Mouse (Mus musculus) MEL (cell line): Measurements from ENCODE around the gene 4930544D05Rik. TPM values are rescaled to one million over a fixed set of nuclear protein-coding genes. Genes with fewer than 3 reads are reported as not detected.

Experiments
- DNase-seq: peaks from one replicate; pipeline ENCODE4 v3.0.0; 2011; ENCODE audit warnings: low read depth, low spot score
- H3K27ac ChIP-seq: 2 replicates; pipeline ENCODE4 v1.5.1; 2012; ENCODE audit warnings: low read depth, mild to moderate bottlenecking, control low read depth, low read length, moderate library complexity; ENCODE audit not compliant: control insufficient read depth
- H3K27me3 ChIP-seq, 2 experiments: fragments of 150-350 bp in 1 of 2; sonication (generic) in 1 of 2; 2 replicates each; pipeline ENCODE4 v1.6.1; 2012; ENCODE audit warnings: low read length in 2 of 2, mild to moderate bottlenecking in 2 of 2, improper control_type of control experiment in 1 of 2, moderate library complexity in 1 of 2; ENCODE audit not compliant: insufficient read depth in 2 of 2, control insufficient read depth in 1 of 2
- H3K36me3 ChIP-seq, 2 experiments: 2 replicates each; pipeline ENCODE4 v1.6.1; 2012 to 2014; ENCODE audit warnings: low read length in 2 of 2, improper control_type of control experiment in 1 of 2, inconsistent platforms in 1 of 2, mild to moderate bottlenecking in 1 of 2; ENCODE audit not compliant: insufficient read depth in 2 of 2, control insufficient read depth in 1 of 2
- H3K4me1 ChIP-seq, 2 experiments: fragments of 150-350 bp in 1 of 2; sonication (generic) in 1 of 2; 2 replicates each; pipeline ENCODE4 v1.6.1; 2012; ENCODE audit warnings: low read length in 2 of 2, improper control_type of control experiment in 1 of 2, mild to moderate bottlenecking in 1 of 2; ENCODE audit not compliant: insufficient read depth in 2 of 2, control insufficient read depth in 1 of 2
- H3K4me3 ChIP-seq, 2 experiments: fragments of 150-350 bp in 1 of 2; sonication (generic) in 1 of 2; 2 replicates each; pipeline ENCODE4 v1.5.1; 2012; ENCODE audit warnings: low read depth in 2 of 2, low read length in 2 of 2, mild to moderate bottlenecking in 2 of 2, moderate library complexity in 2 of 2, control low read depth in 1 of 2, improper control_type of control experiment in 1 of 2; ENCODE audit not compliant: control insufficient read depth in 1 of 2, insufficient read depth in 1 of 2
- H3K79me2 ChIP-seq: 2 replicates; pipeline ENCODE4 v1.6.1; 2012; ENCODE audit warnings: mild to moderate bottlenecking, low read length, moderate library complexity; ENCODE audit not compliant: control insufficient read depth, poor library complexity, insufficient read depth
- H3K9ac ChIP-seq: 2 replicates; pipeline ENCODE4 v1.6.1; 2012; ENCODE audit warnings: low read depth, mild to moderate bottlenecking, control low read depth, low read length, moderate library complexity; ENCODE audit not compliant: control insufficient read depth, poor library complexity, severe bottlenecking
- H3K9me3 ChIP-seq: fragments of 150-350 bp; sonication (generic); replicated peaks from 2 replicates; pipeline ENCODE4 v1.6.1; 2012; ENCODE audit warnings: mild to moderate bottlenecking, low read length, improper control_type of control experiment, moderate library complexity; ENCODE audit not compliant: insufficient read depth
- BHLHE40 ChIP-seq: IDR thresholded peaks from 2 replicates; pipeline ENCODE4 v1.6.1; 2012; ENCODE audit warnings: low read depth, mild to moderate bottlenecking, inconsistent platforms, low read length, improper control_type of control experiment, borderline replicate concordance
- CHD1 ChIP-seq: IDR thresholded peaks from 2 replicates; pipeline ENCODE4 v1.6.1; 2012; ENCODE audit warnings: low read depth, mild to moderate bottlenecking, inconsistent platforms, low read length, improper control_type of control experiment
- CHD2 ChIP-seq: IDR thresholded peaks from 2 replicates; pipeline ENCODE4 v1.6.1; 2011; ENCODE audit warnings: low read length, improper control_type of control experiment
- CTCF ChIP-seq, 3 experiments: IDR thresholded peaks in 2 of 3; conservative IDR thresholded peaks in 1 of 3; 2 replicates each; pipeline ENCODE4 v1.5.1; 2011 to 2012; ENCODE audit warnings: low read length in 3 of 3, low read depth in 2 of 3, mild to moderate bottlenecking in 2 of 3, improper control_type of control experiment in 1 of 3, inconsistent platforms in 1 of 3, mixed read lengths in 1 of 3, moderate library complexity in 1 of 3; ENCODE audit not compliant: control insufficient read depth in 1 of 3, insufficient read depth in 1 of 3, poor library complexity in 1 of 3, severe bottlenecking in 1 of 3
- E2F4 ChIP-seq: IDR thresholded peaks from 2 replicates; pipeline ENCODE4 v1.6.1; 2011; ENCODE audit warnings: low read depth, low read length, improper control_type of control experiment, borderline replicate concordance
- ELF1 ChIP-seq: IDR thresholded peaks from 2 replicates; pipeline ENCODE4 v1.6.1; 2014; ENCODE audit warnings: low read depth, mild to moderate bottlenecking, inconsistent platforms, low read length, improper control_type of control experiment, moderate library complexity
- EP300 ChIP-seq, 2 experiments: IDR thresholded peaks; 2 replicates each; pipeline ENCODE4 v1.6.1; 2011; ENCODE audit warnings: improper control_type of control experiment in 2 of 2, low read length in 2 of 2, low read depth in 1 of 2, mild to moderate bottlenecking in 1 of 2
- ETS1 ChIP-seq: IDR thresholded peaks from 2 replicates; pipeline ENCODE4 v1.6.1; 2012; ENCODE audit warnings: low read depth, mild to moderate bottlenecking, inconsistent platforms, low read length, improper control_type of control experiment, moderate library complexity
- GABPA ChIP-seq: IDR thresholded peaks from 2 replicates; pipeline ENCODE4 v1.6.1; 2012; ENCODE audit warnings: low read depth, mild to moderate bottlenecking, inconsistent platforms, low read length, improper control_type of control experiment, moderate library complexity
- GATA1 ChIP-seq: IDR thresholded peaks from 2 replicates; pipeline ENCODE4 v1.6.1; 2011; ENCODE audit warnings: low read depth, low read length, improper control_type of control experiment
- JUND ChIP-seq: IDR thresholded peaks from 2 replicates; pipeline ENCODE4 v1.6.1; 2011; ENCODE audit warnings: low read depth, mild to moderate bottlenecking, improper control_type of control experiment, low read length
- KAT2A ChIP-seq: conservative IDR thresholded peaks from 2 replicates; pipeline ENCODE4 v1.6.1; 2012; ENCODE audit warnings: low read depth, low read length, improper control_type of control experiment, inconsistent platforms
- MAFK ChIP-seq: IDR thresholded peaks from 2 replicates; pipeline ENCODE4 v1.6.1; 2011; ENCODE audit warnings: low read depth, mild to moderate bottlenecking, low read length, improper control_type of control experiment, borderline replicate concordance
- MAX ChIP-seq: IDR thresholded peaks from 2 replicates; pipeline ENCODE4 v1.6.1; 2011; ENCODE audit warnings: low read length, improper control_type of control experiment
- MAZ ChIP-seq: IDR thresholded peaks from 2 replicates; pipeline ENCODE4 v1.6.1; 2012; ENCODE audit warnings: low read depth, mild to moderate bottlenecking, inconsistent platforms, low read length, improper control_type of control experiment
- MEF2A ChIP-seq: IDR thresholded peaks from 2 replicates; pipeline ENCODE4 v1.6.1; 2014; ENCODE audit warnings: low read depth, mild to moderate bottlenecking, inconsistent platforms, low read length, improper control_type of control experiment; ENCODE audit not compliant: poor library complexity, insufficient replicate concordance, severe bottlenecking; ENCODE audit errors: extremely low read depth
- MXI1 ChIP-seq: IDR thresholded peaks from 2 replicates; pipeline ENCODE4 v1.6.1; 2011; ENCODE audit warnings: mild to moderate bottlenecking, low read depth, low read length, improper control_type of control experiment
- MYB ChIP-seq: IDR thresholded peaks from 2 replicates; pipeline ENCODE4 v1.6.1; 2011; ENCODE audit warnings: mild to moderate bottlenecking, low read depth, low read length, improper control_type of control experiment
- MYC ChIP-seq: IDR thresholded peaks from 2 replicates; pipeline ENCODE4 v1.6.1; 2011; ENCODE audit warnings: low read depth, mild to moderate bottlenecking, low read length, improper control_type of control experiment, moderate library complexity
- NELFE ChIP-seq: IDR thresholded peaks from 2 replicates; pipeline ENCODE4 v1.6.1; 2011; ENCODE audit warnings: low read depth, low read length, improper control_type of control experiment
- NRF1 ChIP-seq: IDR thresholded peaks from 2 replicates; pipeline ENCODE4 v1.6.1; 2014; ENCODE audit warnings: low read depth, mild to moderate bottlenecking, inconsistent platforms, low read length, improper control_type of control experiment, moderate library complexity; ENCODE audit not compliant: poor library complexity, insufficient read depth, severe bottlenecking
- POLR2A ChIP-seq, 2 experiments: IDR thresholded peaks; 2 replicates each; pipeline ENCODE4 v1.6.1; 2011 to 2012; ENCODE audit warnings: low read length in 2 of 2, mild to moderate bottlenecking in 2 of 2, control low read depth in 1 of 2, improper control_type of control experiment in 1 of 2, low read depth in 1 of 2, moderate library complexity in 1 of 2; ENCODE audit not compliant: control insufficient read depth in 1 of 2, insufficient read depth in 1 of 2, poor library complexity in 1 of 2
- POLR2AphosphoS2 ChIP-seq: IDR thresholded peaks from 2 replicates; pipeline ENCODE4 v1.6.1; 2011; ENCODE audit warnings: low read length, improper control_type of control experiment
- POLR2AphosphoS5 ChIP-seq: IDR thresholded peaks from 2 replicates; pipeline ENCODE4 v1.6.1; 2012; ENCODE audit warnings: low read depth, borderline replicate concordance, mild to moderate bottlenecking, inconsistent platforms, low read length, moderate library complexity, mixed read lengths
- RAD21 ChIP-seq: IDR thresholded peaks from 2 replicates; pipeline ENCODE4 v1.6.1; 2011; ENCODE audit warnings: mild to moderate bottlenecking, low read depth, low read length, improper control_type of control experiment
- RCOR1 ChIP-seq: IDR thresholded peaks from 2 replicates; pipeline ENCODE4 v1.6.1; 2012; ENCODE audit warnings: low read depth, mild to moderate bottlenecking, inconsistent platforms, low read length, improper control_type of control experiment
- SIN3A ChIP-seq: IDR thresholded peaks from 2 replicates; pipeline ENCODE4 v1.6.1; 2012; ENCODE audit warnings: low read length, improper control_type of control experiment, inconsistent platforms
- SMC3 ChIP-seq: IDR thresholded peaks from 2 replicates; pipeline ENCODE4 v1.6.1; 2011; ENCODE audit warnings: low read depth, low read length, improper control_type of control experiment
- TAL1 ChIP-seq: IDR thresholded peaks from 2 replicates; pipeline ENCODE4 v1.6.1; 2012; ENCODE audit warnings: mild to moderate bottlenecking, inconsistent platforms, low read length, moderate library complexity, mixed read lengths
- TBP ChIP-seq: IDR thresholded peaks from 2 replicates; pipeline ENCODE4 v1.8.0; 2011; ENCODE audit warnings: low read depth, low read length, improper control_type of control experiment
- TCF12 ChIP-seq: IDR thresholded peaks from 2 replicates; pipeline ENCODE4 v1.6.1; 2014; ENCODE audit warnings: low read depth, mild to moderate bottlenecking, inconsistent platforms, low read length, improper control_type of control experiment, moderate library complexity
- USF1 ChIP-seq: IDR thresholded peaks from 2 replicates; pipeline ENCODE4 v1.6.1; 2014; ENCODE audit warnings: low read depth, mild to moderate bottlenecking, inconsistent platforms, low read length, improper control_type of control experiment, moderate library complexity
- USF2 ChIP-seq, 2 experiments: IDR thresholded peaks; 2 replicates each; pipeline ENCODE4 v1.6.1; 2011 to 2012; ENCODE audit warnings: improper control_type of control experiment in 2 of 2, low read length in 2 of 2, borderline replicate concordance in 1 of 2, inconsistent platforms in 1 of 2, low read depth in 1 of 2, mild to moderate bottlenecking in 1 of 2; ENCODE audit not compliant: insufficient read depth in 1 of 2
- ZC3H11A ChIP-seq: IDR thresholded peaks from 2 replicates; pipeline ENCODE4 v1.6.1; 2012; ENCODE audit warnings: low read depth, mild to moderate bottlenecking, inconsistent platforms, low read length, improper control_type of control experiment
- ZKSCAN1 ChIP-seq: IDR thresholded peaks from 2 replicates; pipeline ENCODE4 v1.6.1; 2012; ENCODE audit warnings: low read depth, mild to moderate bottlenecking, inconsistent platforms, low read length, improper control_type of control experiment, moderate library complexity
- ZMIZ1 ChIP-seq: IDR thresholded peaks from 2 replicates; pipeline ENCODE4 v1.6.1; 2012; ENCODE audit warnings: low read depth, mild to moderate bottlenecking, inconsistent platforms, low read length, improper control_type of control experiment, moderate library complexity
- ZNF384 ChIP-seq: IDR thresholded peaks from 2 replicates; pipeline ENCODE4 v1.6.1; 2012; ENCODE audit warnings: low read depth, mild to moderate bottlenecking, inconsistent platforms, low read length, improper control_type of control experiment
- polyA plus RNA-seq, 2 experiments: library from polyadenylated mRNA; stranded (reverse) in 1 of 2; unstranded in 1 of 2; fragments of >175 nt in 1 of 2; fragments of >200 nt in 1 of 2; gene quantifications; 2 replicates each; pipeline versions ENCODE4 v1.2.1 to v1.2.4; 2012; ENCODE audit warnings: low replicate concordance in 2 of 2, low read depth in 1 of 2; ENCODE audit not compliant: insufficient read length in 2 of 2, insufficient read depth in 1 of 2, missing spikeins in 1 of 2
- total RNA-seq: library from RNA; depleted of rRNA; stranded (reverse); fragments of 300-350 nt; gene quantifications from 2 replicates; pipeline ENCODE4 v1.2.3, GENCODE M21; 2012

4930544D05Rik gene
- total and polyA plus RNA-seq, 3 experiments: 0.10 TPM; not detected in 2

- DNase-seq: peak; percentile 97
- no peaks in the 10 kb centered on the region for H3K9me3 ChIP-seq
- peak within 1 kb of the TSS; percentile 96 for H3K27ac ChIP-seq
- H3K27me3 ChIP-seq: no peaks in the 10 kb centered on the region
- peak within 1 kb of the TSS; percentile 52 for H3K9ac ChIP-seq
- H3K36me3 ChIP-seq: peaks cover 0 to 41% of the 10 kb centered on the region in 2 experiments; a peak in 2 of 4 replicates
- H3K4me1 ChIP-seq: peaks cover 14 to 47% of the 10 kb centered on the region in 2 experiments
- peak within 1 kb of the TSS; percentile 8 to 9 for H3K4me3 ChIP-seq
- peaks cover 10% of the 10 kb centered on the region; the same call in 1 of the 2 replicates for H3K79me2 ChIP-seq
- TF ChIP-seq TBP: peak; percentile 91
- TF ChIP-seq NRF1: no peak
- peak; percentile 69; the same call in 1 of the 2 replicates for TF ChIP-seq ZMIZ1
- no peak for TF ChIP-seq ZC3H11A
- TF ChIP-seq CHD1: no peak
- TF ChIP-seq MYC: peak; percentile 43
- TF ChIP-seq KAT2A: no peak
- TF ChIP-seq TAL1: peak; percentile 97
- peak; percentile 91 for TF ChIP-seq USF1
- TF ChIP-seq CHD2: no peak; the same call in 1 of the 2 replicates
- TF ChIP-seq USF2 (IDR thresholded peaks at IDR 0.05; ENCODE audit: borderline replicate concordance in 1 of 2, insufficient read depth in 1 of 2, low read depth in 1 of 2, low read length in 2 of 2): 0 out of 4 replicates have a peak, but pooled peaks of 1 of the 2 experiments have one; percentile 22
- peak; percentile 70; the same call in 1 of the 2 replicates for TF ChIP-seq POLR2AphosphoS2
- TF ChIP-seq TCF12: peak; percentile 99
- peak; percentile 82; the same call in 1 of the 2 replicates for TF ChIP-seq BHLHE40
- TF ChIP-seq MYB: no peak
- TF ChIP-seq ELF1: no peak
- peak; percentile 99 for TF ChIP-seq EP300 (IDR thresholded peaks at IDR 0.05; ENCODE audit: low read depth in 1 of 2, low read length in 2 of 2)
- peak; percentile 57 for TF ChIP-seq NELFE
- TF ChIP-seq RAD21: no peak
- TF ChIP-seq POLR2AphosphoS5: no peak
- TF ChIP-seq MEF2A: no peak
- no peak for TF ChIP-seq CTCF (IDR thresholded peaks at IDR 0.05 in 2 of 3, conservative IDR thresholded peaks at IDR 0.05 in 1 of 3; ENCODE audit: control insufficient read depth in 1 of 3, insufficient read depth in 1 of 3, low read depth in 2 of 3, low read length in 3 of 3, poor library complexity in 1 of 3, severe bottlenecking in 1 of 3)
- peak; percentile 90 for TF ChIP-seq ETS1
- no peak for TF ChIP-seq ZKSCAN1
- TF ChIP-seq MXI1: peak; percentile 49; the same call in 1 of the 2 replicates
- peak; percentile 10; the same call in 1 of the 2 replicates for TF ChIP-seq MAZ
- peak; percentile 93 for TF ChIP-seq RCOR1
- TF ChIP-seq ZNF384: no peak; the same call in 1 of the 2 replicates
- TF ChIP-seq SIN3A: peak; percentile 90
- TF ChIP-seq POLR2A (IDR thresholded peaks at IDR 0.05; ENCODE audit: control insufficient read depth in 1 of 2, insufficient read depth in 1 of 2, low read depth in 1 of 2, low read length in 2 of 2, poor library complexity in 1 of 2): peak; percentile 44 to 86; a peak in 2 of 4 replicates
- no peak for TF ChIP-seq MAFK
- no peak for TF ChIP-seq E2F4
- TF ChIP-seq MAX: peak; percentile 77
- TF ChIP-seq GABPA: no peak
- peak; percentile 100 for TF ChIP-seq GATA1
- no peak for TF ChIP-seq SMC3
- TF ChIP-seq JUND: no peak
Observed at GRCm38 (mm10) chr11:70638714-70639278, 23.1 kb downstream of the 4930544D05Rik start, which contains the start of gene Gp1ba. TSS of gene Gp1ba (plus strand) at chr11:70639122.
